Mouse (Mus musculus): ENCODE measurements at regions not wholly inside any gene's neighbourhood (a gene's known extent, or its start where the extent isn't known, plus 50 kb on each side); places are given as distances from the start of the nearest gene placed in this dataset.

DNA sequence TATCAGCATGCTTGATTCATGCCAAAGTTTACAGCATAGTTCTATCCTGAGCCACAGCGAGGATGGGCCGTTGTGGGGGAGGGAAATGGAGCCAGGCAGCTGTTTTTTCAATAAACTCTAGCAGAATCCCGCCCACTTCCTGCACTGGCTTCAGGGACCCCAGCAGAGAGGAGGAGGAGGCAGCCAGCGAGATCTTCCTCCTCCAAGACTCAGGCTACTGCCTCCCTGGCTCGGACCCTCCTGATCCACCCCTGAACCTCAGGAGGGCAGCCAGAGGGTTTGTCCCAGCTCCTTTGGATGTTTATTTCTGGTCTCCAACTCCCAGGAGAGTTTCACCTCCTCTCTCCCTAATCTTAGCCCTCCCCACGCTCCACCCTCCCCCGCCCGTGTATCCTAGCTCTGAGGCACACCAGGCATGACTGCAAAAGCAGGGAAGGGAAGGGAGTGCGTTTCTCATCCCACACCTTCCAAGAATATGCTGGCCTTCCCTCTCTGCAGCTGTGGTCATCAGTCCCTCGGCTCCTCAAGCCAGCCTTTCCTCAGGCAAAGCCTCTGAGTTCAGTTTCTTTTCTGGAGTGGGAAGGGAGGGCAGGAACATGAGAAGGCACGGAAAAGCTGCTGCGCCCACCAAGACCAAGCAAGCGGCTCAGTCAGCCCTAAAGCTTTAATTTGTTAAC, 195.5 kb downstream of the Sox4 start:
- WGBS = 6% methylated on average over 13 of the region's 13 CpGs
- Histone ChIP-seq H3K36me3 (ENCODE audit: control insufficient read depth, insufficient read depth, low read length) (no peaks in the 10 kb centered on the region), H3K4me2 (ENCODE audit: low read depth, low read length) (peak overlapping the region; percentile 58), H3K4me3 (ENCODE audit: low read length) (peak overlapping the region; percentile 40), H3K27ac (ENCODE audit: low read length) (peak overlapping the region; percentile 90), H3K4me1 (ENCODE audit: control insufficient read depth, insufficient read depth, low read length) (peaks cover 30% of the 10 kb centered on the region), H3K9ac (ENCODE audit: low read depth, low read length) (peak overlapping the region; percentile 56), H3K27me3 (replicated peaks; ENCODE audit: control insufficient read depth, insufficient read depth, low read length) (no peaks in the 10 kb centered on the region), H3K9me3 (ENCODE audit: control insufficient read depth, low read length) (no peaks in the 10 kb centered on the region)
- ATAC-seq = peak; percentile 97

DNA sequence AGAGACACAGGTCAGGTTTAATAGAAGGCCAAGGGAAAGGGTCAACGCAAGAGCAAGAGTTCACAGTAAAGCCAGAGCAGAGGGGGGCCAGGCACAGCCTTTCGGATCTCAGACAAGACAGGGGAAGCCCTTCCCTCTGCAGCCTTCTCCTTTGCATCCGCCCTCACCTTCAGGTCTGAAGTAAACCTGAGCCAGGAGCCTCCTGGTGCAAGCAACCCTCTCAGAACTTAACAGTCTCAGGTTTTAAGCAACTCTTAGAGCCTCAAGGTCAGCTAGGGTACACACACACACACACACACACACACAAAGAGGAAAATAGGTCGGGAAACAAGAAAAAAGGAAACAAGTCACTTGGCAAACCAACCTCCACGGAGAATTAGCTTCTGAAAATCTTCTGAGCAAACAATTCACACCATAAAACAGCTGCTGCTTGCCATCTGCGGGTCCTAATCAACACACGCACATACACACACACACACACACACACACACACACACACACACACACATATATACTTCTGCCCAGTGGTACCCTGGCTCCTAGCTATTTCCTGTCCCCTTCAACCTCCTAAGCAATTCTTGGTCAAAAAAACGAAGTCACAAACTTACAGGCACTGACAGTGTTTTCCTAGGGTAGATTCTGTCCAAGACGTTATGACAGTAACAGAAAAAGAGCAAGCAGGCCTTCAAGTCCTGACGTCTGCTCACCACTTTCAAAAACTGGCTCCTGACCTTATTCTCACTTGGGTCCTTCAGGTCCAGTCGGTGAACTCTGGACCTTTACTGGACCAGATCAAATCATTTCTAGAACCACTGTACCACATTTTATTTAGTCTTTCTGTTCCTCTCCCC, 196.4 kb downstream of the Sox4 start:
- no peaks in the 10 kb centered on the region for H3K36me3 ChIP-seq (ENCODE audit: control insufficient read depth, insufficient read depth, low read length)
- no peaks in the 10 kb centered on the region for H3K27me3 ChIP-seq (replicated peaks; ENCODE audit: control insufficient read depth, insufficient read depth, low read length)
- peak overlapping the region; percentile 58; the same call in 1 of the 2 replicates for H3K4me2 ChIP-seq (ENCODE audit: low read depth, low read length)
- H3K27ac ChIP-seq (ENCODE audit: low read length) = peak overlapping the region; percentile 79
- peaks cover 30% of the 10 kb centered on the region for H3K4me1 ChIP-seq (ENCODE audit: control insufficient read depth, insufficient read depth, low read length)
- no peaks in the 10 kb centered on the region for H3K9me3 ChIP-seq (ENCODE audit: control insufficient read depth, low read length)
- H3K4me3 ChIP-seq (ENCODE audit: low read length) = no peak overlapping the region
- H3K9ac ChIP-seq (ENCODE audit: low read depth, low read length) = 0 out of 2 replicates have a peak overlapping the region, but pooled peaks have one; percentile 2
- WGBS = 14% methylated on average over 11 of the region's 11 CpGs
- 0 out of 2 replicates have a peak, but pooled peaks have one; percentile 14 for ATAC-seq

GRCm38 (mm10) chr13:28754207-28754606, 199.3 kb downstream of the Sox4 start:
- Histone ChIP-seq H3K4me3 (ENCODE audit: low read length) (no peak overlapping the region), H3K36me3 (ENCODE audit: control insufficient read depth, insufficient read depth, low read length) (no peaks in the 10 kb centered on the region), H3K4me1 (ENCODE audit: control insufficient read depth, insufficient read depth, low read length) (peaks cover 29% of the 10 kb centered on the region), H3K9ac (ENCODE audit: low read depth, low read length) (no peak overlapping the region), H3K9me3 (ENCODE audit: control insufficient read depth, low read length) (no peaks in the 10 kb centered on the region), H3K27me3 (replicated peaks; ENCODE audit: control insufficient read depth, insufficient read depth, low read length) (no peaks in the 10 kb centered on the region), H3K27ac (ENCODE audit: low read length) (no peak overlapping the region), H3K4me2 (ENCODE audit: low read depth, low read length) (no peak overlapping the region)
- no peak for ATAC-seq
- 63% methylated on average over 5 of the region's 5 CpGs for WGBS

DNA sequence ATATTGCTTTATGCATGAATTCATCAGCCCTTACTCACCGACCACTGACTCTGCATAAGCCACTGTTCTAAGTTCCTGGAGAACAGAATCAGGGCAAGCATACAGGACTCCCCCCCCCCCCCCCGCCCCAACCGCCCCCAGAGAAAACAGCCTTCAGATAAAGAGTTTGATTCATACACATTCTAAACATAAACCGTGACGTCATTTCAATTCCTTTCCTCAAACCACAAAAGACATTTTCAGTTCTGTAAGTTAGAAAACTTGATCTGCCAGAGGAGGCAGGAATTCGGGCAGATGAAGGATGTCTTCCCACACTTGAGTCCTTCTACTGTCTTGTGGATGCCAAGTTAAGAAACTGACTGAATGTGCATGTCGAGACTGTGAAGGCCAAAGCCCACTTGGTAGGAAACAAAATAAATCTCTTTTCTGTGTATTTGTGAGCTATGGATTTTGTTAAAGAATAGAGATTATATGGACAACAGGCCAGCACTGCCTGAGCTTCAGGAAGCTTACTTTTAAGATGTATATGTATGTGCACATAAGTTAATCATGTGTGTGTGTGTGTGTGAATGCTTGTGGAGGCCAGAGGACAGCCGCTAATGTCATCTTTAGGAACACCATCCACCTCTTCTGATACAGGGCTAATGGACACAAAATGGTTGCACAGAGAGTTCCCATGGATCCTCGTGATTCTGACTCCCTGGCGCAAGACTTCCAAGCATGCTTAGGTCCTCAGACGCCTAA, 202.4 kb downstream of the Sox4 start:
- no peak overlapping the region for H3K4me3 ChIP-seq (ENCODE audit: low read length)
- H3K9ac ChIP-seq (ENCODE audit: low read depth, low read length) = no peak overlapping the region
- peaks cover 9% of the 10 kb centered on the region; the same call in 1 of the 2 replicates for H3K4me1 ChIP-seq (ENCODE audit: control insufficient read depth, insufficient read depth, low read length)
- ATAC-seq = no peak
- no peaks in the 10 kb centered on the region for H3K36me3 ChIP-seq (ENCODE audit: control insufficient read depth, insufficient read depth, low read length)
- H3K27ac ChIP-seq (ENCODE audit: low read length) = no peak overlapping the region
- WGBS = 66% methylated on average over 11 of the region's 11 CpGs
- no peak overlapping the region for H3K4me2 ChIP-seq (ENCODE audit: low read depth, low read length)
- no peaks in the 10 kb centered on the region for H3K9me3 ChIP-seq (ENCODE audit: control insufficient read depth, low read length)
- no peaks in the 10 kb centered on the region for H3K27me3 ChIP-seq (replicated peaks; ENCODE audit: control insufficient read depth, insufficient read depth, low read length)

DNA sequence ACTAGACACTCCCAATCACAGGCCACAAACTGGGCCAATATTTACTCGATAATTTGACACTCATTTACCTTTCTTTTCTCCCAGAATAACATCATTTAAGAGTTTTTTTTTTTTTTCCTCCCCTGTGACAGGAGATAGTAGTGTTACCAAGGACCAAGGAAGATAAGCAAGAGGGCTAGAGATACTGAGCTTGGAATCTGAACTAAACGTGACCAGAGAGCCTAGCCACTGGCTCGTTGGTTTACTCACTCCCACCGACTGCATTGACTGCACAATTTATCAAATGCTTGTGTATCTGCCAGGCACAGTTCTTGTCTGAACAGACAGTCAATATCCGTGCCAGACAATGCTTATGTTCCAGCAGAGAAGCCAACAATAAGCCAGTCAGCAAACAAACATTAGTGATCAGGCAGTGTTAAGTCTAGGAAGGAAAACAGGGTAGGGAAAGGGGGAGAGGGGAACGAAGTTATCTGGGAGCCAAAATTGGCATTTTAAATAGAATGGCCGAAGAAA, 213.3 kb downstream of the Sox4 start:
- 29% methylated on average over 7 of the region's 7 CpGs for WGBS
- no peaks in the 10 kb centered on the region for H3K36me3 ChIP-seq (ENCODE audit: control insufficient read depth, insufficient read depth, low read length)
- no peak overlapping the region for H3K4me3 ChIP-seq (ENCODE audit: low read length)
- H3K4me2 ChIP-seq (ENCODE audit: low read depth, low read length) = no peak overlapping the region
- ATAC-seq = no peak
- H3K27me3 ChIP-seq (replicated peaks; ENCODE audit: control insufficient read depth, insufficient read depth, low read length) = no peaks in the 10 kb centered on the region
- no peaks in the 10 kb centered on the region for H3K9me3 ChIP-seq (ENCODE audit: control insufficient read depth, low read length)
- peaks cover 11% of the 10 kb centered on the region; the same call in 1 of the 2 replicates for H3K4me1 ChIP-seq (ENCODE audit: control insufficient read depth, insufficient read depth, low read length)
- no peak overlapping the region for H3K9ac ChIP-seq (ENCODE audit: low read depth, low read length)
- no peak overlapping the region for H3K27ac ChIP-seq (ENCODE audit: low read length)

- 37% methylated on average over 8 of the region's 8 CpGs for WGBS
- Histone ChIP-seq H3K27ac (ENCODE audit: low read length) (no peak overlapping the region), H3K4me2 (ENCODE audit: low read depth, low read length) (no peak overlapping the region), H3K4me3 (ENCODE audit: low read length) (no peak overlapping the region), H3K36me3 (ENCODE audit: control insufficient read depth, insufficient read depth, low read length) (no peaks in the 10 kb centered on the region), H3K27me3 (replicated peaks; ENCODE audit: control insufficient read depth, insufficient read depth, low read length) (no peaks in the 10 kb centered on the region), H3K9me3 (ENCODE audit: control insufficient read depth, low read length) (no peaks in the 10 kb centered on the region), H3K4me1 (ENCODE audit: control insufficient read depth, insufficient read depth, low read length) (peaks cover 11% of the 10 kb centered on the region; the same call in 1 of the 2 replicates), H3K9ac (ENCODE audit: low read depth, low read length) (no peak overlapping the region)
- peak; percentile 63 for ATAC-seq
Measured at GRCm38 (mm10) chr13:28738160-28739100, 215.1 kb downstream of the Sox4 start.

DNA sequence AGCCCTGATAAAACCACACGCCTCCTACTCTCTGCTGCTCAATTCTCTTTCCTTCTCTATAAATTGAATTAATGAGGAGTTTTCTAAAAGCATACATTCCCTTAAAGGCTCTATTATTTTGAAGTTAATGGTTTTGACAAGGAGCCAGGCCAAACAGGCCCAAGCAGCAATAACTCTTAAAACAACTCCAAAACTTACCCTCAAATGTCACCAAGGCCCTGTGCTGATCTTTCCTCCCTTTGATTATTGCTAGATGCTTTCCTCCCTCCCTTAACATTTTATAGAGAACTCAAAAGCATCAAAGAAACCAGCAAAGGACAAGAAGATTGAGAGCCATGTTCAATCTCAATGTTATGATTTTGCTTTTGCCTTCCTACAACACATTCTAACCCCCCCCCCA, 221.0 kb downstream of the Sox4 start:
- no peak overlapping the region for H3K9ac ChIP-seq (ENCODE audit: low read depth, low read length)
- WGBS = 77% methylated on average over 1 of the region's 1 CpGs
- H3K27me3 ChIP-seq (replicated peaks; ENCODE audit: control insufficient read depth, insufficient read depth, low read length) = no peaks in the 10 kb centered on the region
- H3K4me2 ChIP-seq (ENCODE audit: low read depth, low read length) = no peak overlapping the region
- no peak for ATAC-seq
- no peaks in the 10 kb centered on the region for H3K9me3 ChIP-seq (ENCODE audit: control insufficient read depth, low read length)
- H3K4me1 ChIP-seq (ENCODE audit: control insufficient read depth, insufficient read depth, low read length) = no peaks in the 10 kb centered on the region
- H3K36me3 ChIP-seq (ENCODE audit: control insufficient read depth, insufficient read depth, low read length) = no peaks in the 10 kb centered on the region
- no peak overlapping the region for H3K4me3 ChIP-seq (ENCODE audit: low read length)
- no peak overlapping the region for H3K27ac ChIP-seq (ENCODE audit: low read length)

- 83% methylated on average over 3 of the region's 3 CpGs for WGBS
- no peak for ATAC-seq
- H3K4me3 ChIP-seq (ENCODE audit: low read length) = no peak overlapping the region
- no peak overlapping the region for H3K27ac ChIP-seq (ENCODE audit: low read length)
- no peaks in the 10 kb centered on the region for H3K9me3 ChIP-seq (ENCODE audit: control insufficient read depth, low read length)
- H3K4me2 ChIP-seq (ENCODE audit: low read depth, low read length) = no peak overlapping the region
- H3K9ac ChIP-seq (ENCODE audit: low read depth, low read length) = no peak overlapping the region
- H3K27me3 ChIP-seq (replicated peaks; ENCODE audit: control insufficient read depth, insufficient read depth, low read length) = no peaks in the 10 kb centered on the region
- H3K4me1 ChIP-seq (ENCODE audit: control insufficient read depth, insufficient read depth, low read length) = no peaks in the 10 kb centered on the region
- no peaks in the 10 kb centered on the region for H3K36me3 ChIP-seq (ENCODE audit: control insufficient read depth, insufficient read depth, low read length)
Measured at GRCm38 (mm10) chr13:28732036-28732435, 221.5 kb downstream of the Sox4 start.

Measured in intestine, embryonic 16.5 days (tissue).